Mouse (Mus musculus) megakaryocyte progenitor cell, adult 5-6 weeks (primary cell): Measurements from ENCODE around the gene Olfr1423. TPM values are rescaled to one million over a fixed set of nuclear protein-coding genes. Genes with fewer than 3 reads are reported as not detected.
"Not testable (repeated sequence)": the region's sequence is repeated elsewhere in the genome, so short reads cannot be mapped to it uniquely, and the experiment has no call there.

Experiments used
- ATAC-seq: replicated peaks from 2 replicates; pipeline ENCODE4 v1.8.0; 2016; ENCODE audit warnings: mild to moderate bottlenecking, moderate TSS enrichment, inconsistent platforms; ENCODE audit not compliant: poor library complexity
- total RNA-seq, 2 experiments: library from RNA; stranded (forward) in 1 of 2; stranded (reverse) in 1 of 2; fragments of 157-497, 149-512 nt in 1 of 2; fragments of 200-1000 nt in 1 of 2; gene quantifications; 2 replicates each; pipeline versions ENCODE4 v1.2.3 to v1.2.4; 2015 to 2017

The Olfr1423 gene
- total RNA-seq, 2 experiments from 2014 or later: 0.07 TPM; not detected in 1

GRCm38 (mm10) chr19:12007105-12007931 lies 33.8 kb downstream of the Olfr1423 start:
- ATAC-seq: no peak

DNA sequence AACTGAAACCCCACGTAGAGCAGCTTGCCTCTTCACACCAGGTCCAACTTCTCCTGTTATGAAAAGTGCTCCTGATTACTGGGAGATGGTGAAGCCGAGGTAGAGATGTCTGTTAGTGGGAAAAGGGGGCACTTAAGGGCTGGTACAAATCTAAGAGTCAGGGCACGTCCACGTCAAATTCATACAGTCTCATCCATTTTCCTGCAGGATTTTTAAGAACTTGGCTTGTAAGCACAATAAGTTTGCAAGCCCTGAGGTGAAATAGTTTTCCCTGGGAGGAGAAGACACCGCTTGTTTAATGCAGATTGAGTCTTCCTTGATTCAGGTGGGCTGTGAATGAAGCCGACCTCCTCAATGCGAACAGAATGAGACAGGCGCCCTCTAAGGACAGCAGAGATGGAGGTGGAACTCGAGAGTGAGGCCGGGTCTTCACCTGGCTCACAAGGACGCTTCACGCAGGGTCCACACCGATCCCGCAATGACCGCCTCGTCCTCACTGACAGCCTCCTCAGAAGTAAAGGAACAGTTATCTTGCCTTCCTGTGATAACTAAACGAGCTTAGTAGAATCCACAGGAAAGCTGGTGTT lies 34.7 kb downstream of the Olfr1423 start:
- no peak for ATAC-seq

DNA sequence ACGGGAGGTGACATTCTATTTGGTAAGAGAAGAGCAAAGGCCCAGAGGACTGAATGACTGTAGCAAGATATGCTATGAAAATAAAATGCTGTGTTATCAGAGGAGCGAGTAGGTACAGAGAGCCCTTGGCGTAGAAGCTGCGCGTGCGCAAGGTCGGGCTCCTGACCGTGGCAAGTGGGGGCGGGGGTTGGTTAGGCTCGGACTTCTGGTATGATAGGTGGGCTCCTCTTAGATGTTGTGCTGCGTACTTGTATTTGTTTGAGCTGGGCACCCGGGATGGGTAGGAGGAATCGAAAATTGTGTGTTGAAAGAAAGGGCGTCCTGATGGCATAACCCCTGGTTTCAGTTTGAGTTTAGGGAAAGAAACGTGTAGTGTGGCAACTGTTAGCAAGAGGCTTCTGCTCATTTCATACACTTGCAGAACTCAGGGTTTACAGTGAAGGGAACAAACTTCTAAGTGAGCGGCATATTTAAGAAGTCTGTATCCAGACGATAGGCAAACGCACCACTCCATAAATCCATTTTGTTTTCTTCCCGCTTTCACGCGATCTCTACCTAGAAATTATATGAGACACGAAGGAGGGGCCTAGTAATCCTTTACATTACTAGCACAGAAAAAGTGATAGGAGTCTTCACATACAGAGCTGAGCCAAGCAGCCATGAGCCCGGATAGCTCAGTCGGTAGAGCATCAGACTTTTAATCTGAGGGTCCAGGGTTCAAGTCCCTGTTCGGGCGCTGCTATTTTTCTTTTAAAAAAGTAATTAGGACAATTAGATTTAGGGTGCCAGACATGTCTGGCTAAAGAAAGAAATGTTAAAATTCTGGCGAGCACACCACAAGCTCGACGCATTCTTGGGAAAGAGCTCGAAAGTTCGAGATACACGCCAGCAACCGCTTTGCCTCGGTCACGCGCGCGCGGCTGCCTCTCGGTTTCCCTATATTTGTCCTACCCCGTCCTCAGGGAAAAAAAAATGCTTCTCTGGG lies 35.4 kb downstream of the Olfr1423 start:
- ATAC-seq: peak; percentile 43

DNA sequence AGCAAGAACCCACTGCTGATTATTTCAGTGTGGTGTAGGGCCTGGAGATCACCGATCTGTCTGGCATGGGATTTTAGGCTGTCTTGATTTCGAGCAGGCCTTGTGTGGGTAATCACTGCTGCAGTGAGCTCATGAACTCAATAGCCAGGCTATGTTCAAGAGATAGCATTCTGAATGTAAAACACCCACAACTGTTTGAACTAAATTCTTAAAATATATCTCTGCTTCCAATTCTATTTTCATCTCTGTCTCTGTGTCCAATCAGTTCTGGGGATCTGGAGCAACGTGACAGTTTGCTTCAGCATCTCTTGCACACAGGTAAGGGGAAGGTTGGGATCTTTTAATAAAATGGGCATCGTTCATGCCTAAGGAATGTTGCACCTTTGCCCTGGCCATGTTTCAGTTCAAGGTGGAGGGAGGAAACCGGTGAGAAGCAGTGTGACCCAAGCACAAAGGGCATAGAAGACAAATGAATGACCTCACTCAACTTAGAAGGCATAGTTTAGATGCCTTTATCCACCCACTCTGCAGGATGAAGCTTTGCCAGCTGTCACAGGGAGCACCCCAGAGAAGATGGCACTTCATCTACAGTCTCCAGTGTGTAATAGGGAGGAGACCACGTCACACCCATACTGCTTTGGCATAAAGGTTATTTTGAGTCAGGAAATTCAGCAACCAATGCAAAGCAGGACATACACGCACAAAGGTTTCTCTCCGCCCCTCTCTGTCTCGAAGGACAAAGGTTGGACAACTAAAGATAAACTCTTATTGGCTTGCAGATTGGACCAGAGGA lies 36.7 kb downstream of the Olfr1423 start:
- 0 out of 2 replicates have a peak, but pooled peaks have one; percentile 7 for ATAC-seq

DNA sequence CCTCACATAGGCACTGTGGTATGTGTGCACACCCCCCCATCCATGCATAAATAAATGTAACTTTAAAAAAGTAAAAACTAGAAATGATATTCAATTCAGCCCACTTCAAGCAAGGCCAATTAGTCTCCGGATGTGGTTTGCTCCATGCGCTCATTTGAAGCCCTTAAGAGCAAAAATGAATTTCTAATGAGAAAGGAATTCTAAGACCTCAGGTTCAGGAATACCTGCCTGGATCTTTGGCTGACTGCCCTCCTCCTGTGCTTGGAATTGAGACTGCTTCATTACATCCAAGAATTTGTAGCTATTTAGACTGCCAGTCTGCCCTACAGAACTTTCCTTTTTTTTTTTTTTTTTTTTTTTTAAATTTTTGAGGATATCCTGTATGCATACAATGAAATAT lies 37.5 kb downstream of the Olfr1423 start:
- ATAC-seq: no peak

DNA sequence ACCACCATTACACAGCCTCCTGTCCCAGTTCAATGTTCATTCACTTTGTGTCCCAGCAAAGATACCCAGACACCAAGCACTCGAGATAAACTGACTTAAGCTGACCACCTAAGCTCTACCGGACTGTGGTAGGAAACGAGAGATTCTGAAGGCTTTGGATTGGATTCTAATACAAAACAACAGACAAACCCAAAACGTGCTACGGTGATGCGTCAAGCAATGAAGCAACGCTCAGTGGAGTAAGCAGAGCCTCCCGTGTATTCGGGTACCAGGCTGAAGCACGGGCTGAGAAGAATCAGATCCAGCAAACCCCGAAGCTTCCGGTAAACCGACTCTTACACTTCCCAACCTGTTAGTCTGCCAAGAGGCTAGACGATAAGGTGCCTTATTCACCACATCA lies 38.3 kb downstream of the Olfr1423 start:
- ATAC-seq: no peak

DNA sequence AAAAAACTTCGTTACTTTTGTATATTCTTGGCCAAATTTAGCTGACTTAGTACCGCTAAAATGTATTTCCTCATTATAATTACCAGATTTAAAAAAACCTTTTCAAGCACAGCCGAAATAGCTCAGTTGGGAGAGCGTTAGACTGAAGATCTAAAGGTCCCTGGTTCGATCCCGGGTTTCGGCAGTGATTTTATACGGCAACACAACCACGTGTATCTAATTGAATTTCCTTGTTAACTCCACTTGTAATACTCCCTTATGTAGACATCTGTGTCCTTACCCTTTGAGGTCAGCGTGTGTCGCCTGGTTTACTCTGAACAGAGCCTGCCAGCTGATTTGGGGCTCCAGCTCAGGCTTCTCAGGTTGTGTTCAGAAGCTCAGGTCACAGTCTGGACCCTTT lies 39.0 kb downstream of the Olfr1423 start:
- ATAC-seq: peak; percentile 73

DNA sequence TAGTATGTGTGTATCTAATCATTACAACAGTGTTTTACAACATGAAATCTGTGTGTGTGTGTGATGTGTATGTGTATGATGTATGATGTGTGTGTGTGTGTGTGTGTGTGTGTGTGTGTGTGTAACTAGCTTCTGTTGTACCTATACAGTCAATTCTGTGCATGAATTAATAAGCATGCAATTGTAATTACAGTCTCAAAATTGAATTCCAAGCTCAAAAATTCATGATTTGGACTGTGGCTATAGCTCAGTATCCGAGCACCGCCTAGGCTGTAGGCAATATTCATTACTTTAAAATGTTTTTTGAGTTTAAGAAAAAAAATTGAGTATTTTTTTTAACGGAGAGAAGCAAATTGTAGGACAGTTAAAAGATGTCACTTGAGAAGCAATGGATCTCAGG lies 39.4 kb downstream of the Olfr1423 start:
- no peak for ATAC-seq

DNA sequence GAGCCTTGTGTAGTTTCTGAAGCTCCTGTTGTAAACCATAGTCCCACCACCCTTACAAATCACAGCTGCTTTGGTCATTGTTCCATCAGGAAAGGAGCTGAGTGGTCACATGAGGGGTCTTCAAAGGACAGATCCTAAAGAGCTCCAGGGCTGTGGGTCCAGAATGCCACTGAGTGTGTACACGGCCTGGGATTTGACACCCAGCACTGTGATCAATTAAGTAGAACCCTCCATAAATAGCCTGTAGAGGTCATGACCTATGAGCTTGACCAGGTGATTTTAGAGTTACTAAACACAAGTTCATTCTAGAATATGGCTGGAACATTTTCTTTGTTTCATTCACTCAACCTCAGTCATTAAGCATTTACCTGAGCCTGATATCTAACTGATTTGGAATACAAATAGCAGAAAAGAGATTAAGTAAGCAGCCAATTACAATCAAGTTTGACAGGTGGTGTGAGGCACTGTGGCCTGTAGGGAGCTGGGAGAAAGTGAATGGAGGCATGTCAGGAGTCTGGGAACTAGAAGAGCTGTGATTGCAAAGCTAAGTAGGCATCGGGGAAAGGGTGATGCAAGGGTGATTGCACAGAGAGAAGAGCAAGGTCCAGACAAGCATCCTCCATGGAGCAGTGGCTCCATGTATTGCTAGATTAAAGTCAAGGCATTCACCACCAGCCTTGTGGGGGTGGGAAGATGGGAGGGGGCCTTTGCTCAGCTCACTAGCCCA lies 45.2 kb downstream of the Olfr1423 start:
- no peak for ATAC-seq

GRCm38 (mm10) chr19:11994703-11995431 lies 46.2 kb downstream of the Olfr1423 start:
- ATAC-seq: no peak

DNA sequence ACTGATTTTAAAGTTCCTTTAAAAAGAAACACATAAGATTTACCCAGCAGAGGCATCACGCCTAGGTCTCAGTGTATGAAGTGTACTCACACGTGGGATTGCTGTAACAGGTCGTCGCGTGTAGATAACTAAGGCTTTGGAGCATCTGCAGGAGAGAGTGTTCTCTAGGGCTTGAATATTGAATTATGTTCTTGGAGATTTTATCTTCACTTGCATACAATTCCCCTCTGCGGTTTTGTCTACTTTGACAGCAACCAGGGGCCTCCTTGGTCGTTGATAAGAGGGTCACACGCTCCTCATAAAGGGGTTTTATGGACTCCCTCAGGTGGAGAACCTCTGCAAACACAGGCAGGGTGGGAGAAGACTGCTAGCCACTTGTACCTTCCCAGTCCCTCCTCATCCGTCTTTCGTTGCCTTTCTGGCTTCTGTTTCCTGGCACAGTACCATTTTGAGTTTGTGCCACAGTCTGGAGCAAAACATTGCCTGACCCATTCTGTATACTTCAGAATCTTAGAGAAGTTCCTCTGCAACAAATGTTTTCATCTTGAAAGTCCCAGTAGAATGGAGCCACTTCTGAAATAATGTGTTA lies 48.6 kb downstream of the Olfr1423 start:
- no peak for ATAC-seq

GRCm38 (mm10) chr19:11992034-11992433 lies 49.1 kb downstream of the Olfr1423 start:
- ATAC-seq: no peak

- ATAC-seq: peak; percentile 90
These were observed 51.8 kb downstream of the Olfr1423 start for GRCm38 (mm10) chr19:11989334-11989733.

GRCm38 (mm10) chr19:11987841-11988240 lies 53.3 kb downstream of the Olfr1423 start:
- ATAC-seq: no peak

DNA sequence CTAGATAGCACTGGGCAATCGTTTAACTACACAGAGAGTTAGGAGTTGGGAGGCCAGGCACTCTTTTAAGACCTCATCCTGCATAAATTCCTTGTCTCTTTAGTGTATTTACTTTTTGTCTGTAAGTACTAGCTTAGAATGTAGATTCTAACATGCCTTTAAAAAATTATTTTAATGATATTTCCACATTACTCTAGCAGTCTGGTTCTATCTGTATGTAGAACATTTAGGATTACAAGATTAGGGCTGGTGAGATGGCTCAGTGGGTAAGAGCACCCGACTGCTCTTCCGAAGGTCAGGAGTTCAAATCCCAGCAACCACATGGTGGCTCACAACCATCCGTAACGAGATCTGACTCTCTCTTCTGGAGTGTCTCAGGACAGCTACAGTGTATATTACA lies 56.5 kb downstream of the Olfr1423 start:
- not testable (repeated sequence) for ATAC-seq
